Mouse (Mus musculus): ENCODE data around the gene Il1r2. TPM values are rescaled to one million over a fixed set of nuclear protein-coding genes. Genes with fewer than 3 reads are reported as not detected.

Il1r2 gene
- 542 and 614 TPM in 2 replicates for total RNA-seq (2017)

- ATAC-seq (ENCODE audit: extremely low read depth, insufficient number of reproducible peaks, low FRiP score, poor library complexity, severe bottlenecking): no peak
Observed at GRCm38 (mm10) chr1:40073779-40074178, at the start of gene Il1r2. Gene Il1r2, plus strand, starts transcription at chr1:40074079.

DNA sequence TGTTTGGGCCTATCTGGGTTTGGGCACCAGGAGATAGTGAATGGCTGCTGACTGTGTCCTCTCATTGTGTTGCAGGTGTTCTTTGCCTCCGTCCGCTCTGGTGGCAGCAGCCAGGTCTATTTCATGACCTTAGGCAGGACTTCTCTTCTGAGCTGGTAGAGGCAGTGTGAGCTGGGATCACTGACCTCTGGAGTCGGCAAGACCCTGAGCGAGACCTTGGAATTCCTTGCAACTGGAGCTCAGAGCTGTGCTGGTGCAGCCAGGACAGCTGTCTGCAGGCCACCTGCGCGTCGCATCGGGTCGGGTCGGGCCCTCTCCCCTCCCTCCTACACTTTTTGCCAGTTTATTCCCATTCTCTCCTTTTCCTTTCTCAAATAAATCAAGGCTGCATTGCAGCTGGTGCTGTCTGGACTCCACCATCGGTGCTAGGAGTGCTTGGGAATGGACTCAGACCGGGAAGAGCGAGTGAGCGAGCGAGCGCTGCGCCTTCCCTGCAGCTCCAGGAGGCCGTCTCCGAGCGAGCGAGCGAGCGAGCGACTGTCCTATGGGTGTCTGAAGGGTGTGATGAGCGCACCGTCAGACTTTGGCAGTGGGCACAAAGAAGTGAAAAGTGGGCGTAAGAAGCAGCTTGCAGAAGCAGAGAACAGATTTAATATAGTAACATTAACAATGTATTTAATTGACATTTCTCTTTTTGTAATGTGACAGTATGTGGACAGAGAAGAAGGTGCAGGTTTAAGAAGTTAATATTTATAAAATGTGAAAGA is 49.1 kb upstream of the Il1r2 start:
- ATAC-seq (ENCODE audit: extremely low read depth, insufficient number of reproducible peaks, low FRiP score, poor library complexity, severe bottlenecking): no peak

GRCm38 (mm10) chr1:40025416-40025815 is 48.5 kb upstream of the Il1r2 start:
- ATAC-seq (ENCODE audit: extremely low read depth, insufficient number of reproducible peaks, low FRiP score, poor library complexity, severe bottlenecking): no peak

DNA sequence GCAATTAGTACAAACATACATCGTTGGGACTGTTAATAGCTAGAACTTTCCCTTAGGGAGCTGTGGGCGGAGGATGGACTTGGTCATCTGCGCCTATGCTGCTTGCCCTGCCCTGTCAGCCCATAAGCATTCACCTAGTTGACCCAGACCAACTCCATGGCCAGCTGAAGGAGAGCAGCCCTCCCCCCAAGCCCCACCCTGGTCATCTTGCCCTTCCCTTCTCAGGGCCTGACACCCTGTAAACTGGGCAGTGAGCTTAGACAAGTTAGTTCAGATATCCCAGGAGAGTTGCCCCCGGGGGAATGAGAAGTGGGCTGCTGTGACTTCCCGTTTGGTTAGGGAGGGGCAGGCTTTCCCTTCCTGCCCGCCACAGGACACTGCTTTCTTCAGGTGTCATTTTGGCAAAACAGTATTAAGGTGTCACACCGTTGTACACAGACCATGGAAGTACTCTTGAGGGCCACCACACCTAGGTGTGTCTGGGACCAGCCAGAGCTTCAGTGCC is 46.7 kb upstream of the Il1r2 start:
- ATAC-seq (ENCODE audit: extremely low read depth, insufficient number of reproducible peaks, low FRiP score, poor library complexity, severe bottlenecking): no peak

DNA sequence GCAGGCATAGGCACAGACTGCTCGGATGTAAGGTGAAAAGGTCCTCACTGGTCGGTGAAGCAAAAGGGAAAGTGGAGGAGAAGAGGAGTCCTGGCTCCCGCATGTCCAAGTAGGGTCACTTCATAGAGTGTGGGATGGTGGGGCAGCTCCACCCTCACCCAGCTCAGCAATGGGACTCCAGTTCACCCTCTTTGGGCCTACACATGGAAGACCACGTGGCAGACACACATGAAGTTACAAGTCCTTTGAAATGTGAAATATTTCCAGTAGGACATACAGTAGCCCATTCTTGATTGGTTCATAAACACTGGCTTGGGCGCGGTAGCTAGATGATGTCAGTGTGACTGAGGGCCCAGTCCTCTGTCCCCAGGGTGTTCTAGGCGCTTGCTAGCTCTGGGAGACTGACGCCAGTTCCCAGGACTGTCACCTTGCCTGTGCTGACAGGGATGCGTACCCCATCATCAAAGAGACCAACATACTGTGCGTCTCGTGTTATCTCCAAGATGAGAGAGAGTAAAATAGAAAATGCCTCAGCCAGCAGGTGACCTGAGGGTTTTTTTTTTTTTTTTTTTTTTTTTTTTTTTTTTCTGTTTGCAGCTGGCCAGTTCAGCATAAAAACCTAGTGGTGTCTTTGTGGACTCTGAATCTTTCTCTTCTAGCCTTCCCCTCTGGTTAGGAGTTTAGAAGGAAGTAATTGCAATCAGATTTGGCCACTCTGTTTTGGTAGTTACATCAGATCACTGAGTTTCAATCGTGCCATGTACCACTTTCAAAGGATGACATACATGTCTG is 45.5 kb upstream of the Il1r2 start:
- ATAC-seq (ENCODE audit: extremely low read depth, insufficient number of reproducible peaks, low FRiP score, poor library complexity, severe bottlenecking): no peak

GRCm38 (mm10) chr1:40029597-40029996 is 44.3 kb upstream of the Il1r2 start:
- ATAC-seq (ENCODE audit: extremely low read depth, insufficient number of reproducible peaks, low FRiP score, poor library complexity, severe bottlenecking): no peak

GRCm38 (mm10) chr1:40030287-40030975 is 43.4 kb upstream of the Il1r2 start:
- no peak for ATAC-seq (ENCODE audit: extremely low read depth, insufficient number of reproducible peaks, low FRiP score, poor library complexity, severe bottlenecking)

DNA sequence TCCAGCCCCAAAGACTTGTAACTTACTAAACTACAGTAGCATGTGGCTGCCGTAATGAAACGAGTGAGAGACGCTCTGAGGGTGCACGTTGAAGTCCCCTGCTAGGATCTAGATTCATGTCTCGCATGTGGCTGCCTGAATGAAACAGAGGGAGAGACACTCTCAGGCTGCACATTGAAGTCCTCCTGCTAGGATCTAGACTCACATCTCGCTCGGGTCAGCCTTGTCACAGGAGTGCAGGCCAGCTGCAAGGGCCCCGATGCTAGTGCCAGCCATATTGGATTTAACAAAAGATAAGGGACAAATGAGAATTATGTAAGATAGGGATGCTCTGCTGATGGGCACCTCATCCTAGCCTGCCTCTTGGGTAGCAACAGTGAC is 42.9 kb upstream of the Il1r2 start:
- ATAC-seq (ENCODE audit: extremely low read depth, insufficient number of reproducible peaks, low FRiP score, poor library complexity, severe bottlenecking): no peak

DNA sequence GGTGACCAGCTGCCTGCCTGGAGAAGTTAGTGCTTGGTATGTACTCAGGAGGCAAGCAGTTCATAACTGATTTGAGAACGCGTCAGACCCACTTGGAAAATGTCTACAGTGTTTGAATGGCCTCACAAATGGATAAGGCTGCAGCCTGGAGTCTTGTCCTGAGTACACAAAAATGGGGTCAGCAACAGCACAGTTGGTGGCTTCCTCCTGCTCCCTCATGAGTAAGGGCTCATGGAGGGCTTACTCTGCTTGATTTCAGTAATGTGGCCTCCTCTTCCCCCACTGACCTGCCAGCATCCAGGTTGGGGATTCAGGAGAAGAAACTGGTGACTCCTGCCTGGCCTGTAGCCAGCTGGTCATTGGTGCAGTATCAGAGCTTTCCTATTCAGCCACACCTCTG is 42.3 kb upstream of the Il1r2 start:
- ATAC-seq (ENCODE audit: extremely low read depth, insufficient number of reproducible peaks, low FRiP score, poor library complexity, severe bottlenecking): no peak

GRCm38 (mm10) chr1:40033315-40033714 is 40.6 kb upstream of the Il1r2 start:
- ATAC-seq (ENCODE audit: extremely low read depth, insufficient number of reproducible peaks, low FRiP score, poor library complexity, severe bottlenecking): no peak

- ATAC-seq (ENCODE audit: extremely low read depth, insufficient number of reproducible peaks, low FRiP score, poor library complexity, severe bottlenecking): no peak
Observed at GRCm38 (mm10) chr1:40033743-40034420, 40.0 kb upstream of the Il1r2 start.

- no peak for ATAC-seq (ENCODE audit: extremely low read depth, insufficient number of reproducible peaks, low FRiP score, poor library complexity, severe bottlenecking)
Observed at GRCm38 (mm10) chr1:40037831-40038230, 36.0 kb upstream of the Il1r2 start.

GRCm38 (mm10) chr1:40045686-40046085 is 28.2 kb upstream of the Il1r2 start:
- peak; percentile 67 for ATAC-seq (ENCODE audit: extremely low read depth, insufficient number of reproducible peaks, low FRiP score, poor library complexity, severe bottlenecking)

GRCm38 (mm10) chr1:40046600-40046999 is 27.3 kb upstream of the Il1r2 start:
- ATAC-seq (ENCODE audit: extremely low read depth, insufficient number of reproducible peaks, low FRiP score, poor library complexity, severe bottlenecking): peak; percentile 36; the same call in 1 of the 2 replicates

- peak; percentile 89 for ATAC-seq (ENCODE audit: extremely low read depth, insufficient number of reproducible peaks, low FRiP score, poor library complexity, severe bottlenecking)
Observed at GRCm38 (mm10) chr1:40051157-40051556, 22.7 kb upstream of the Il1r2 start.

- ATAC-seq (ENCODE audit: extremely low read depth, insufficient number of reproducible peaks, low FRiP score, poor library complexity, severe bottlenecking): no peak
Observed at GRCm38 (mm10) chr1:40052156-40052555, 21.7 kb upstream of the Il1r2 start.

GRCm38 (mm10) chr1:40053071-40053470 is 20.8 kb upstream of the Il1r2 start:
- ATAC-seq (ENCODE audit: extremely low read depth, insufficient number of reproducible peaks, low FRiP score, poor library complexity, severe bottlenecking): no peak

DNA sequence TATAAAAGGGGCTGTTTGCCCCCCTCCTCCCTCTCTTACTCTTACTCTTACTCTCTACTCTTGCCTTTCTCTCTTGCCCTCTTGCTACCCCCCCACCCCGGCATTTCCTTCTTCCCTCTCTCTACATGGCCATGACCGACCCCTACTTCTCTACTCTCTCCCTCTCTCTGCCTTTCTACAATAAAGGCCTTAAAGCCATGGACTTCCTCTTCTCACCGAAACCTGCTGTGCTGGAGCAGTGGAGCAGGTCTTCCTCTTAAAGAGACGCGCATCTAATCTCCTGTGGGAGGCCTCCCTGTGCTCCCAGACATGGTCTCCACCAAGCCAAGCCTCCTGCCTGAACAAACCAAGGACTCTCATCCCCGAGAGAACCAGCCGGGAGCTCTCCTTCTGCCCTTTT is 18.8 kb upstream of the Il1r2 start:
- ATAC-seq (ENCODE audit: extremely low read depth, insufficient number of reproducible peaks, low FRiP score, poor library complexity, severe bottlenecking): no peak

DNA sequence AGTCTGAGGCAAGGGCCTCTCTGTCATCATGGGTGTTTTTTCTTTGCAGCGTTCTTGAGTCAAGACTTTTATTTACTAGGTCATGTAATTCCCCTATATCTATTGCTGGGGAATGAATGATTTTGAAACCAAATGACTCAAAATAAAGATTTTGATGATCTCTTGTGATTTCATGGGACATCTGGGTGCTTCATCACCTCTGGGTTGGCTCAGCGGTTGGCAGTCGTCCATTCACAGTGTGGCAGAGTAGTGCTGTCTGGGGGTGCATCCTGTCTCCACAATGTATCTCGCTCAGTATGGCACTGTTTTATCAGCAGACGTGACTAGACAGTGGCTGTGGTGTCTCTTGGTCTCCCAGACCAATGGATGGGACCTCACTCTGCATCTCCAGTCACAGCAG is 17.9 kb upstream of the Il1r2 start:
- no peak for ATAC-seq (ENCODE audit: extremely low read depth, insufficient number of reproducible peaks, low FRiP score, poor library complexity, severe bottlenecking)

Measured in neutrophil, adult 5-6 weeks (primary cell).